In the genomic region with DNA sequence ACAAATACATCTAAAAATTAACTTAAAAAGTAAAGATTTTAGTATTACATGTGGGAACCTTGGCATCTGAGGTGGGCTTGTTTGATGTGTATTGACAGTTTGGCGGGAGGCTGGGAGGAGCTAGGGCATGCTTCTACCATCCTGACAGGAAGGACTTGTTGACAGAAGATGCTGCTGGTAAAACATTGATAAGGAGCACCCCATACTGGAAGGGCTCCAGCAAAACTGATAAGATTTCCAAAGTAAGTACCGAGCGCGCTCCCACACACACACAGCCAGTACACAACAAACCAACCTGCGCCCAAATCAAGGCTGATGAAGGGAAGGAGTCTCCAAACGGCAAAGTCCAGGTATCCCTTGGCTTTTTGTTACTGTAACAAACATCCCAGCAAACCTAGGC, we compare ENCODE assay signal across 18 mouse cellular contexts. TPM values are rescaled to one million over a fixed set of nuclear protein-coding genes. Genes with fewer than 3 reads are reported as not detected.
A peak's percentile ranks its signal among the peaks of the same experiment; 100 is the strongest.
DNase-seq lines count a peak whose midpoint lies in the region; ATAC-seq lines count a peak whose summit lies in the region.
"Had no signal": no experiment of that assay in that cellular context is flagged by ENCODE, and none has a peak within 500 bp of the region (broad histone marks: within the 10 kb centered on the region; RNA-seq: fewer than 3 reads in every experiment).

No protein-coding gene starts in this region.

- DNase-seq in heart, adult 11 months = peak; percentile 87
- no peak for DNase-seq in heart, postnatal 36 days
- peak; percentile 38 for DNase-seq in 416B (ENCODE audit: low read depth)
- no peak for DNase-seq in hindbrain, embryonic 10.5 days (ENCODE audit: low spot score)
- no peak for DNase-seq in midbrain, embryonic 11.5 days (ENCODE audit: low spot score, missing footprints)
- DNase-seq: adrenal gland, postnatal 25 days; cerebellum, postnatal 10 days; gastrocnemius, postnatal 36 days; heart, postnatal 4 days; left cerebral cortex, postnatal 4 days; lung, embryonic 14.5 days; thymus, postnatal 14 days had no signal

- ATAC-seq in liver, embryonic 15.5 days (ENCODE audit: insufficient read depth) = peak; percentile 100
- ATAC-seq in inflammation-experienced regulatory T-cells, adult 6 months = no peak
- ATAC-seq in midbrain, embryonic 11.5 days (ENCODE audit: low FRiP score) = no peak
- ATAC-seq: forebrain, embryonic 15.5 days had no signal

- WGBS in liver, embryonic 15.5 days (ENCODE audit: insufficient replicate concordance) = 9% methylated on average over 6 of the region's 6 CpGs
- 88% methylated on average over 6 of the region's 6 CpGs for WGBS in hindbrain, embryonic 10.5 days
- WGBS in midbrain, embryonic 11.5 days = 94% methylated on average over 6 of the region's 6 CpGs

- peaks cover 3% of the 10 kb centered on the region; the same call in 1 of the 2 replicates for H3K9me3 ChIP-seq in erythroblast, embryonic 14.5 days (ENCODE audit: control insufficient read depth, low read length)
- H3K9me3 ChIP-seq in liver, embryonic 15.5 days (replicated peaks) = no peaks in the 10 kb centered on the region
- no peaks in the 10 kb centered on the region for H3K9me3 ChIP-seq in hindbrain, embryonic 10.5 days
- no peaks in the 10 kb centered on the region for H3K9me3 ChIP-seq in midbrain, embryonic 11.5 days (ENCODE audit: control insufficient read depth, low read length)
- H3K9me3 ChIP-seq: forebrain, embryonic 15.5 days had no signal

- H3K27me3 ChIP-seq in erythroblast, embryonic 14.5 days (ENCODE audit: control insufficient read depth) = peaks cover 46% of the 10 kb centered on the region
- H3K27me3 ChIP-seq in liver, embryonic 15.5 days = peaks cover 28% of the 10 kb centered on the region
- H3K27me3 ChIP-seq in hindbrain, embryonic 10.5 days (ENCODE audit: insufficient read depth, poor library complexity, severe bottlenecking) = no peaks in the 10 kb centered on the region
- H3K27me3 ChIP-seq in midbrain, embryonic 11.5 days (ENCODE audit: control insufficient read depth, insufficient read depth, low read length) = no peaks in the 10 kb centered on the region
- H3K27me3 ChIP-seq: forebrain, embryonic 15.5 days had no signal

- no peaks in the 10 kb centered on the region for H3K36me3 ChIP-seq in erythroblast, embryonic 14.5 days (ENCODE audit: control insufficient read depth)
- H3K36me3 ChIP-seq in liver, embryonic 15.5 days (replicated peaks) = no peaks in the 10 kb centered on the region
- H3K36me3 ChIP-seq in hindbrain, embryonic 10.5 days = no peaks in the 10 kb centered on the region
- H3K36me3 ChIP-seq in midbrain, embryonic 11.5 days (ENCODE audit: control insufficient read depth, insufficient read depth, low read length) = no peaks in the 10 kb centered on the region
- H3K36me3 ChIP-seq: forebrain, embryonic 15.5 days had no signal

- intact Hi-C loops in heart, postnatal 36 days (cut with DNase I) = no loop called here

- peaks cover 35% of the 10 kb centered on the region for H3K4me1 ChIP-seq in erythroblast, embryonic 14.5 days (ENCODE audit: control insufficient read depth)
- peaks cover 48% of the 10 kb centered on the region for H3K4me1 ChIP-seq in liver, embryonic 15.5 days (replicated peaks)
- H3K4me1 ChIP-seq in hindbrain, embryonic 10.5 days (replicated peaks) = no peaks in the 10 kb centered on the region
- H3K4me1 ChIP-seq in midbrain, embryonic 11.5 days (ENCODE audit: control insufficient read depth, insufficient read depth, low read length) = no peaks in the 10 kb centered on the region
- H3K4me1 ChIP-seq: forebrain, embryonic 15.5 days had no signal

- peak overlapping the region; percentile 81 for H3K27ac ChIP-seq in liver, embryonic 15.5 days (replicated peaks)
- no peak overlapping the region for H3K27ac ChIP-seq in hindbrain, embryonic 10.5 days
- H3K27ac ChIP-seq in midbrain, embryonic 11.5 days (ENCODE audit: low read depth, low read length) = no peak overlapping the region
- H3K27ac ChIP-seq: forebrain, embryonic 15.5 days; layer of hippocampus, adult 2 months had no signal

- peak overlapping the region; percentile 37 for H3K9ac ChIP-seq in liver, embryonic 15.5 days
- H3K9ac ChIP-seq in midbrain, embryonic 11.5 days (ENCODE audit: low read length) = no peak overlapping the region
- H3K9ac ChIP-seq: forebrain, embryonic 15.5 days; lung, embryonic 14.5 days had no signal

- H3K4me2 ChIP-seq in liver, embryonic 15.5 days = peak overlapping the region; percentile 54
- no peak overlapping the region for H3K4me2 ChIP-seq in midbrain, embryonic 11.5 days
- H3K4me2 ChIP-seq: forebrain, embryonic 15.5 days; heart, embryonic 11.5 days; lung, embryonic 14.5 days had no signal

- H3K4me3 ChIP-seq in erythroblast, embryonic 14.5 days (replicated peaks) = peak overlapping the region; percentile 44
- 0 out of 2 replicates have a peak overlapping the region, but pooled peaks have one; percentile 11 for H3K4me3 ChIP-seq in liver, embryonic 15.5 days (replicated peaks)
- no peak overlapping the region for H3K4me3 ChIP-seq in hindbrain, embryonic 10.5 days
- no peak overlapping the region for H3K4me3 ChIP-seq in midbrain, embryonic 11.5 days (ENCODE audit: low read depth, low read length)
- H3K4me3 ChIP-seq: forebrain, embryonic 15.5 days; layer of hippocampus, adult 2 months had no signal

RNA-seq across cellular contexts. Expression of a gene that starts 22.9 kb away (rescaled TPM):
- total RNA-seq in heart, postnatal 36 days (2021) = 100 to 1,000 TPM; 766 to 844 TPM
- polyA plus RNA-seq in erythroblast, embryonic 14.5 days (2012) = 2.4 TPM in 2 replicates
- polyA plus RNA-seq in liver, embryonic 15.5 days (2015; fragmentation: Nextera tagmentation; extraction: Ambion mirVana) = 34.9 and 36.7 TPM in 2 replicates
- polyA plus RNA-seq in hindbrain, embryonic 10.5 days (2016; fragmentation: Nextera tagmentation; extraction: Ambion mirVana) = 64.2 and 74.4 TPM in 2 replicates
- 10 to 100 TPM; 12.3 to 23.7 (median 19.6) TPM for polyA plus RNA-seq in inflammation-experienced regulatory T-cells, adult 6 months (2017; shearing (Covaris generic))
- 61.0 and 62.6 TPM in 2 replicates for polyA plus RNA-seq in midbrain, embryonic 11.5 days (2014; fragmentation: Nextera tagmentation; extraction: Ambion mirVana)

RNA-seq across cellular contexts. Expression of a gene that starts 51.7 kb away (rescaled TPM):
- total RNA-seq in heart, postnatal 36 days (2021) = 1 to 10 TPM; 6.7 to 7.6 TPM
- 0.25 and 0.48 TPM in 2 replicates for polyA plus RNA-seq in erythroblast, embryonic 14.5 days (2012)
- 29.0 and 33.1 TPM in 2 replicates for polyA plus RNA-seq in liver, embryonic 15.5 days (2015; fragmentation: Nextera tagmentation; extraction: Ambion mirVana)
- polyA plus RNA-seq in hindbrain, embryonic 10.5 days (2016; fragmentation: Nextera tagmentation; extraction: Ambion mirVana) = 94.3 and 96.1 TPM in 2 replicates
- 10 to 100 TPM; 34.5 to 39.7 (median 38.7) TPM for polyA plus RNA-seq in inflammation-experienced regulatory T-cells, adult 6 months (2017; shearing (Covaris generic))
- 67.0 and 75.4 TPM in 2 replicates for polyA plus RNA-seq in midbrain, embryonic 11.5 days (2014; fragmentation: Nextera tagmentation; extraction: Ambion mirVana)

Comparison
In these comparisons a context has a peak if more than half of its experiments do, and no peak if none do; other contexts are left out.
1. DNase-seq: peak in heart, adult 11 months (single experiment) and 416B (single experiment); none in heart, postnatal 36 days (0 of 2), hindbrain, embryonic 10.5 days (single experiment) and midbrain, embryonic 11.5 days (single experiment).
2. H3K4me3 ChIP-seq: peak in erythroblast, embryonic 14.5 days (single experiment) and liver, embryonic 15.5 days (single experiment); none in hindbrain, embryonic 10.5 days (single experiment) and midbrain, embryonic 11.5 days (single experiment).
3. RNA of a gene that starts 51.7 kb away (polyA plus RNA-seq): 94.3 to 96.1 TPM in hindbrain, embryonic 10.5 days, 67.0 to 75.4 TPM in midbrain, embryonic 11.5 days, 34.5 to 39.7 TPM in inflammation-experienced regulatory T-cells, adult 6 months and 29.0 to 33.1 TPM in liver, embryonic 15.5 days; 0.25 to 0.48 TPM in erythroblast, embryonic 14.5 days; every median in the first group is over 10 times any median in the second.